Mouse (Mus musculus): ENCODE measurements around the gene Cbx4. TPM values are rescaled to one million over a fixed set of nuclear protein-coding genes. Genes with fewer than 3 reads are reported as not detected.

Gene Cbx4
- polyA plus RNA-seq, 1 experiment from 2014 or later, result 9.6 TPM

- Histone ChIP-seq H3K36me3 (ENCODE audit: control insufficient read depth, insufficient read depth, low read length) (no peaks in the 10 kb centered on the region), H3K27ac (replicated peaks) (no peak overlapping the region), H3K9me3 (ENCODE audit: control insufficient read depth, low read length) (no peaks in the 10 kb centered on the region), H3K4me1 (replicated peaks; ENCODE audit: control insufficient read depth, insufficient read depth) (peaks cover 6% of the 10 kb centered on the region; the same call in 1 of the 2 replicates), H3K27me3 (ENCODE audit: control insufficient read depth, insufficient read depth, low read length) (peaks cover 28% of the 10 kb centered on the region; the same call in 1 of the 2 replicates), H3K9ac (ENCODE audit: low read length) (no peak overlapping the region), H3K4me3 (ENCODE audit: low read depth, low read length) (no peak overlapping the region), H3K4me2 (replicated peaks; ENCODE audit: low read depth) (no peak overlapping the region)
- no peak for DNase-seq (ENCODE audit: low spot score)
- TF ChIP-seq EP300 (optimal IDR thresholded peaks at IDR 0.05) (no peak), CTCF (IDR thresholded peaks at IDR 0.05; ENCODE audit: low read depth) (no peak)
- ATAC-seq (ENCODE audit: low FRiP score, low TSS enrichment), result no peak
Observed at GRCm38 (mm10) chr11:119051426-119051825, 34.6 kb downstream of the Cbx4 start.

GRCm38 (mm10) chr11:119050361-119050760 lies 35.7 kb downstream of the Cbx4 start:
- Histone ChIP-seq H3K4me2 (replicated peaks; ENCODE audit: low read depth) (no peak overlapping the region), H3K4me3 (ENCODE audit: low read depth, low read length) (no peak overlapping the region), H3K27ac (replicated peaks) (no peak overlapping the region), H3K36me3 (ENCODE audit: control insufficient read depth, insufficient read depth, low read length) (no peaks in the 10 kb centered on the region), H3K4me1 (replicated peaks; ENCODE audit: control insufficient read depth, insufficient read depth) (peaks cover 4% of the 10 kb centered on the region; the same call in 1 of the 2 replicates), H3K9me3 (ENCODE audit: control insufficient read depth, low read length) (no peaks in the 10 kb centered on the region), H3K27me3 (ENCODE audit: control insufficient read depth, insufficient read depth, low read length) (peaks cover 34% of the 10 kb centered on the region; the same call in 1 of the 2 replicates), H3K9ac (ENCODE audit: low read length) (no peak overlapping the region)
- WGBS, result 5% methylated on average over 2 of the region's 2 CpGs
- no peak for TF ChIP-seq CTCF (IDR thresholded peaks at IDR 0.05; ENCODE audit: low read depth)
- no peak for TF ChIP-seq EP300 (optimal IDR thresholded peaks at IDR 0.05)
- DNase-seq (ENCODE audit: low spot score) (no peak), ATAC-seq (ENCODE audit: low FRiP score, low TSS enrichment) (no peak)

DNA sequence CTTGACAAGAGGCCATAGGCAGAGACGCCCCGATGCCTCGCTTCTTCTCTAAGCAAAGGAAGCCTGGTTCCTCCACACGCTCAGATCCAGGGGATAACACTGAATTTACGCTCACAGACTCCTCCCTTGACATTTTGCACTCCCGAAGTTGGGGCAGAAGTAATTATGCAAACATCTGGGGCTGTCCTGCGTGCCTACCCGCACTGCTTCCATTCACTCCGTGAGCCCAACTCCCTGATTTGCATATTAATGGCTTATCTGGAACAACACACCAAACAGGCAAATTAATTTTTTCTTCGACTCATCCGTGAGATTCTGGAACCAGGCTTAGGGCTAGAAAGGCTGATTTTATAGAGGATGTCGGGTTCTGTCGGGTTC lies 37.9 kb downstream of the Cbx4 start:
- H3K4me1 ChIP-seq (replicated peaks; ENCODE audit: control insufficient read depth, insufficient read depth), result peaks cover 4% of the 10 kb centered on the region; the same call in 1 of the 2 replicates
- DNase-seq (ENCODE audit: low spot score) (no peak), ATAC-seq (ENCODE audit: low FRiP score, low TSS enrichment) (no peak)
- no peak overlapping the region for H3K27ac ChIP-seq (replicated peaks)
- WGBS, result 3% methylated on average over 13 of the region's 13 CpGs
- H3K9ac ChIP-seq (ENCODE audit: low read length), result no peak overlapping the region
- TF ChIP-seq EP300 (optimal IDR thresholded peaks at IDR 0.05) (no peak), CTCF (IDR thresholded peaks at IDR 0.05; ENCODE audit: low read depth) (no peak)
- no peaks in the 10 kb centered on the region for H3K9me3 ChIP-seq (ENCODE audit: control insufficient read depth, low read length)
- H3K4me2 ChIP-seq (replicated peaks; ENCODE audit: low read depth), result no peak overlapping the region
- H3K27me3 ChIP-seq (ENCODE audit: control insufficient read depth, insufficient read depth, low read length), result peaks cover 43% of the 10 kb centered on the region; the same call in 1 of the 2 replicates
- no peak overlapping the region for H3K4me3 ChIP-seq (ENCODE audit: low read depth, low read length)
- no peaks in the 10 kb centered on the region for H3K36me3 ChIP-seq (ENCODE audit: control insufficient read depth, insufficient read depth, low read length)

DNA sequence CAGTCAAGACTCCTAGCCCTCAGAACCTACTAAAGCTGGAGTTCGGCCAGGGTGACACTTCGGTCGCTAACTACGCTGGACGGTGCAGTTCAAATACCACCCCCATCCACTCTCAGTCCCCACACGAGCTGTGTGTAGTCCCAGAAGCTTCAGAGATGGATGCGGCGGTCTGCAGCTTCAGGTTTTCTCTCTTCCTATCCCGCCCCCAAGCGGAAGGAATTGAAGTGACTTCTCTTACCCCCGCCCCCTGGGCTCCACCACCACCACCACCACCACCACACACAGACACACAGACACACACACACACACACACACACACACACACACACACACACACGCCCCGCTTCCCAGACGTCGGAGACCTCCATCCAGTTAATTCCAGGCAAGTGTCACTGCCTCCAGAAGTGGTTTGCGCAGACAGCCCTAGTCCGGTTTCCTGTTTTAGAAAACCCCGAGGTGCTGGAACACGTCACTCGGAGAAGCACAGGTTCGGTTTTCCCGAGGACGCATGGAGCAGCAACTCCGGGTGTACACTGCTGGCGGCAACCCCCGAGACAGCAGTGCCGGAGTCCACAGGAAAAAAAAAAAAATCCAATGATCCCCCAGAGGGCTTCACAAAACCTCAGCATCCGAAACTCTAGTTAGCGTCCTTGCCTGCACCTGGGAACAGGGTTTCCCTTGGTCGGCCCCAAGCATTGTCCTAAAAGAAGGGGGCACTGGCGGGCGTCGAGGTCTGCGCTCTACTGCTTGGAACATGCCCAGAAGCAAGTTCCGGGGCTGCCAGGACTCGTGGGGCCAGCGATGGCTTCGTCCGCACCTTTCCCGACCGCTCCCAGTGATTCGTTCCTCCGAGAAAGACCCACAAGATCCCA lies 38.5 kb downstream of the Cbx4 start:
- under 1% methylated on average over 43 of the region's 43 CpGs for WGBS
- Histone ChIP-seq H3K27me3 (ENCODE audit: control insufficient read depth, insufficient read depth, low read length) (peaks cover 45% of the 10 kb centered on the region; the same call in 1 of the 2 replicates), H3K4me3 (ENCODE audit: low read depth, low read length) (no peak overlapping the region), H3K27ac (replicated peaks) (no peak overlapping the region), H3K36me3 (ENCODE audit: control insufficient read depth, insufficient read depth, low read length) (no peaks in the 10 kb centered on the region), H3K9me3 (ENCODE audit: control insufficient read depth, low read length) (no peaks in the 10 kb centered on the region), H3K4me2 (replicated peaks; ENCODE audit: low read depth) (peak overlapping the region; percentile 36), H3K9ac (ENCODE audit: low read length) (no peak overlapping the region), H3K4me1 (replicated peaks; ENCODE audit: control insufficient read depth, insufficient read depth) (peaks cover 2% of the 10 kb centered on the region; the same call in 1 of the 2 replicates)
- no peak for DNase-seq (ENCODE audit: low spot score)
- TF ChIP-seq CTCF (IDR thresholded peaks at IDR 0.05; ENCODE audit: low read depth) (peak; percentile 62), EP300 (optimal IDR thresholded peaks at IDR 0.05) (no peak)
- peak; percentile 6; the same call in 1 of the 2 replicates for ATAC-seq (ENCODE audit: low FRiP score, low TSS enrichment)

GRCm38 (mm10) chr11:119046601-119047245 lies 39.3 kb downstream of the Cbx4 start:
- H3K9me3 ChIP-seq (ENCODE audit: control insufficient read depth, low read length), result no peaks in the 10 kb centered on the region
- ATAC-seq (ENCODE audit: low FRiP score, low TSS enrichment) (peak; percentile 53; the same call in 1 of the 2 replicates), DNase-seq (ENCODE audit: low spot score) (no peak)
- no peaks in the 10 kb centered on the region for H3K36me3 ChIP-seq (ENCODE audit: control insufficient read depth, insufficient read depth, low read length)
- H3K4me2 ChIP-seq (replicated peaks; ENCODE audit: low read depth), result peak overlapping the region; percentile 36
- 2% methylated on average over 39 of the region's 39 CpGs for WGBS
- no peak for TF ChIP-seq EP300 (optimal IDR thresholded peaks at IDR 0.05)
- TF ChIP-seq CTCF (IDR thresholded peaks at IDR 0.05; ENCODE audit: low read depth), result no peak
- H3K4me3 ChIP-seq (ENCODE audit: low read depth, low read length), result peak overlapping the region; percentile 10; the same call in 1 of the 2 replicates
- 0 out of 2 replicates have a peak overlapping the region, but pooled peaks have one; percentile 13 for H3K9ac ChIP-seq (ENCODE audit: low read length)
- peaks cover 45% of the 10 kb centered on the region; the same call in 1 of the 2 replicates for H3K27me3 ChIP-seq (ENCODE audit: control insufficient read depth, insufficient read depth, low read length)
- peaks cover 2% of the 10 kb centered on the region; the same call in 1 of the 2 replicates for H3K4me1 ChIP-seq (replicated peaks; ENCODE audit: control insufficient read depth, insufficient read depth)
- H3K27ac ChIP-seq (replicated peaks), result no peak overlapping the region
